Mouse (Mus musculus) heart, adult 2 months (tissue): Measurements from ENCODE around the gene Dyrk1b.

Experiments used
- CTCF ChIP-seq: fragments of 200-600 bp; IDR thresholded peaks from 2 replicates; pipeline ENCODE4 v1.8.1; 2022; ENCODE audit warnings: antibody characterized with exemption, mild to moderate bottlenecking, moderate library complexity
- POLR2A ChIP-seq: fragments of 200-500 bp; IDR thresholded peaks from 2 replicates; pipeline ENCODE4 v1.6.1; 2011; ENCODE audit warnings: mild to moderate bottlenecking, low read depth, low read length, control low read depth; ENCODE audit not compliant: insufficient read depth

DNA sequence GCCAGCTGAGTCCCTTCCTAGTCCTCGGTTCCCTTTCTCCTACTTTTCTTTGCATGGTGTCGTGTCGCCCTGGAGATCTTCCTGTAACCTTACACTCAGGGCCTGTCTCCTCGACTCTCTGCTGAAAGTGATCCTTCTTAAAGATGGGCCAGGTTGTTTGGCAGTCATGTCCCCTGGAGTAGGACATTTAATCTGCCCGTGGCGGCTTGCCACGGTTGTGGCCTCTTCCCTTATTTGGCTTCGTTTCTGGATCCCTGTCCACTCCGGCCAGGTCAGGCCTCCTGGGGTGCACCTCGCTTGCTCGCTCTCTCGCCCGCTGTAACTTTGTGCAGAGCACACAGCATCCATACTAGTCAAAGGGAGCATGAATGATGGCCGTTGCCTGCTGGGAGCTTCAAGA, 17.3 kb downstream of the Dyrk1b start:
- TF ChIP-seq CTCF (no peak), POLR2A (no peak)
